Mouse (Mus musculus): ENCODE measurements at regions not wholly inside any gene's neighbourhood (a gene's known extent, or its start where the extent isn't known, plus 50 kb on each side); places are given as distances from the start of the nearest gene placed in this dataset.

GRCm38 (mm10) chr2:171822156-171822555, 221.1 kb downstream of the Cbln4 start:
- TF ChIP-seq CTCF (IDR thresholded peaks at IDR 0.05 in 2 of 3, conservative IDR thresholded peaks at IDR 0.05 in 1 of 3; ENCODE audit: control insufficient read depth in 1 of 3, insufficient read depth in 1 of 3, low read depth in 2 of 3, low read length in 3 of 3, poor library complexity in 1 of 3, severe bottlenecking in 1 of 3), result no peak
- no peak for TF ChIP-seq CHD1 (IDR thresholded peaks at IDR 0.05; ENCODE audit: low read depth, low read length)
- no peak for TF ChIP-seq POLR2A (IDR thresholded peaks at IDR 0.05; ENCODE audit: control insufficient read depth in 1 of 2, insufficient read depth in 1 of 2, low read depth in 1 of 2, low read length in 2 of 2, poor library complexity in 1 of 2)
- no peak for TF ChIP-seq MAFK (IDR thresholded peaks at IDR 0.05; ENCODE audit: borderline replicate concordance, low read depth, low read length)
- no peak for TF ChIP-seq EP300 (IDR thresholded peaks at IDR 0.05; ENCODE audit: low read depth in 1 of 2, low read length in 2 of 2)
- TF ChIP-seq ZKSCAN1 (IDR thresholded peaks at IDR 0.05; ENCODE audit: low read depth, low read length), result no peak
- TF ChIP-seq CHD2 (IDR thresholded peaks at IDR 0.05; ENCODE audit: low read length), result no peak

Measured in MEL (cell line).